Mouse (Mus musculus) kidney, embryonic 16.5 days (tissue): Measurements from ENCODE around the gene Il18. TPM values are rescaled to one million over a fixed set of nuclear protein-coding genes. Genes with fewer than 3 reads are reported as not detected.

Source experiments
- ATAC-seq: fragments of 200-750 bp; cut with Nextera tagmentation; 2 replicates; pipeline ENCODE4 v1.8.0; 2017; ENCODE audit warnings: moderate TSS enrichment; ENCODE audit not compliant: low FRiP score, low TSS enrichment
- H3K27ac ChIP-seq: fragments of 300-500 bp; sonication (generic); 2 replicates; pipeline ENCODE4 v1.5.1; 2014; ENCODE audit warnings: low read length
- H3K27me3 ChIP-seq: fragments of 300-500 bp; sonication (generic); 2 replicates; pipeline ENCODE4 v1.6.1; 2014; ENCODE audit warnings: low read length, control low read depth, mixed read lengths; ENCODE audit not compliant: insufficient read depth
- H3K36me3 ChIP-seq: fragments of 300-500 bp; sonication (generic); 2 replicates; pipeline ENCODE4 v1.6.1; 2014; ENCODE audit warnings: low read length, control low read depth, mixed read lengths; ENCODE audit not compliant: insufficient read depth
- H3K4me1 ChIP-seq: fragments of 300-500 bp; sonication (generic); 2 replicates; pipeline ENCODE4 v1.6.1; 2014; ENCODE audit warnings: low read length, control low read depth, mixed read lengths; ENCODE audit not compliant: insufficient read depth
- H3K4me2 ChIP-seq: fragments of 300-500 bp; sonication (generic); replicated peaks from 2 replicates; pipeline ENCODE4 v1.6.1; 2014; ENCODE audit warnings: low read depth, low read length
- H3K4me3 ChIP-seq: fragments of 300-500 bp; sonication (generic); 2 replicates; pipeline ENCODE4 v1.5.1; 2014; ENCODE audit warnings: mild to moderate bottlenecking, low read length
- H3K9ac ChIP-seq: fragments of 300-500 bp; sonication (generic); replicated peaks from 2 replicates; pipeline ENCODE4 v1.6.1; 2014; ENCODE audit warnings: low read length
- H3K9me3 ChIP-seq: fragments of 300-500 bp; sonication (generic); 2 replicates; pipeline ENCODE4 v1.6.1; 2016; ENCODE audit warnings: low read length, control low read depth
- WGBS: fragments of 180-500 bp; shearing (Covaris S2); extraction: QIAGEN DNeasy Blood & Tissue Kit; methylation state at CpG from one replicate; pipeline ENCODE4 v1.1.7; 2014; 5-methylcytosine and 5-hydroxymethylcytosine counted together
- polyA plus RNA-seq: library from polyadenylated mRNA; unstranded; fragments of >200 nt; fragmentation: Nextera tagmentation; extraction: Ambion mirVana; gene quantifications from 2 replicates; pipeline ENCODE4 v1.2.1, GENCODE M21; 2015

Il18 gene
- polyA plus RNA-seq, 1 experiment from 2014 or later, result 2.9 TPM

- Histone ChIP-seq H3K36me3 (no peaks in the 10 kb centered on the region), H3K4me1 (no peaks in the 10 kb centered on the region), H3K4me3 (no peak overlapping the region), H3K9ac (no peak overlapping the region), H3K27ac (no peak overlapping the region), H3K4me2 (no peak overlapping the region), H3K27me3 (no peaks in the 10 kb centered on the region), H3K9me3 (no peaks in the 10 kb centered on the region)
- no peak for ATAC-seq
- WGBS, result 88% methylated on average over 2 of the region's 2 CpGs
Measured at GRCm38 (mm10) chr9:50567881-50568280, 13.3 kb downstream of the Il18 start.

- H3K27ac ChIP-seq, result no peak overlapping the region
- no peaks in the 10 kb centered on the region for H3K36me3 ChIP-seq
- H3K27me3 ChIP-seq, result no peaks in the 10 kb centered on the region
- no peak for ATAC-seq
- no peak overlapping the region for H3K4me3 ChIP-seq
- H3K9me3 ChIP-seq, result no peaks in the 10 kb centered on the region
- no peaks in the 10 kb centered on the region for H3K4me1 ChIP-seq
- no peak overlapping the region for H3K9ac ChIP-seq
- H3K4me2 ChIP-seq, result no peak overlapping the region
- 77% methylated on average over 10 of the region's 10 CpGs for WGBS
Measured at GRCm38 (mm10) chr9:50569599-50570525, 15.2 kb downstream of the Il18 start.

GRCm38 (mm10) chr9:50580370-50580769 lies 25.7 kb downstream of the Il18 start:
- Histone ChIP-seq H3K27me3 (no peaks in the 10 kb centered on the region), H3K27ac (no peak overlapping the region), H3K4me1 (no peaks in the 10 kb centered on the region), H3K9me3 (no peaks in the 10 kb centered on the region), H3K36me3 (no peaks in the 10 kb centered on the region), H3K4me3 (no peak overlapping the region), H3K9ac (no peak overlapping the region), H3K4me2 (no peak overlapping the region)
- WGBS, result 32% methylated on average over 4 of the region's 4 CpGs
- ATAC-seq, result no peak

GRCm38 (mm10) chr9:50585145-50585818 lies 30.7 kb downstream of the Il18 start:
- no peaks in the 10 kb centered on the region for H3K9me3 ChIP-seq
- H3K36me3 ChIP-seq, result no peaks in the 10 kb centered on the region
- no peak overlapping the region for H3K4me3 ChIP-seq
- no peak overlapping the region for H3K9ac ChIP-seq
- H3K27ac ChIP-seq, result no peak overlapping the region
- H3K4me2 ChIP-seq, result no peak overlapping the region
- WGBS, result 67% methylated on average over 6 of the region's 6 CpGs
- H3K4me1 ChIP-seq, result no peaks in the 10 kb centered on the region
- no peak for ATAC-seq
- H3K27me3 ChIP-seq, result no peaks in the 10 kb centered on the region

GRCm38 (mm10) chr9:50586955-50587354 lies 32.3 kb downstream of the Il18 start:
- Histone ChIP-seq H3K4me1 (no peaks in the 10 kb centered on the region), H3K4me3 (no peak overlapping the region), H3K27ac (no peak overlapping the region), H3K9ac (no peak overlapping the region), H3K9me3 (no peaks in the 10 kb centered on the region), H3K4me2 (no peak overlapping the region), H3K36me3 (no peaks in the 10 kb centered on the region), H3K27me3 (no peaks in the 10 kb centered on the region)
- no peak for ATAC-seq
- 74% methylated on average over 4 of the region's 4 CpGs for WGBS

- H3K27ac ChIP-seq, result no peak overlapping the region
- H3K9me3 ChIP-seq, result no peaks in the 10 kb centered on the region
- no peak overlapping the region for H3K4me2 ChIP-seq
- 0 out of 2 replicates have a peak, but pooled peaks cover 3% of the 10 kb centered on the region for H3K4me1 ChIP-seq
- peaks cover 10% of the 10 kb centered on the region; the same call in 1 of the 2 replicates for H3K36me3 ChIP-seq
- ATAC-seq, result no peak
- H3K9ac ChIP-seq, result no peak overlapping the region
- no peak overlapping the region for H3K4me3 ChIP-seq
- 74% methylated on average over 10 of the region's 10 CpGs for WGBS
- no peaks in the 10 kb centered on the region for H3K27me3 ChIP-seq
Measured at GRCm38 (mm10) chr9:50590856-50591518, 36.4 kb downstream of the Il18 start.

- H3K9me3 ChIP-seq, result no peaks in the 10 kb centered on the region
- H3K4me1 ChIP-seq, result 0 out of 2 replicates have a peak, but pooled peaks cover 3% of the 10 kb centered on the region
- no peak overlapping the region for H3K27ac ChIP-seq
- H3K36me3 ChIP-seq, result peaks cover 27% of the 10 kb centered on the region
- no peak overlapping the region for H3K4me3 ChIP-seq
- H3K4me2 ChIP-seq, result no peak overlapping the region
- H3K9ac ChIP-seq, result no peak overlapping the region
- H3K27me3 ChIP-seq, result no peaks in the 10 kb centered on the region
- ATAC-seq, result no peak
- 88% methylated on average over 9 of the region's 9 CpGs for WGBS
Measured at GRCm38 (mm10) chr9:50592955-50593354, 38.3 kb downstream of the Il18 start.

GRCm38 (mm10) chr9:50593544-50593943 lies 38.9 kb downstream of the Il18 start:
- Histone ChIP-seq H3K27ac (no peak overlapping the region), H3K9ac (no peak overlapping the region), H3K27me3 (no peaks in the 10 kb centered on the region), H3K4me2 (no peak overlapping the region), H3K9me3 (no peaks in the 10 kb centered on the region), H3K4me3 (no peak overlapping the region), H3K36me3 (peaks cover 33% of the 10 kb centered on the region), H3K4me1 (0 out of 2 replicates have a peak, but pooled peaks cover 3% of the 10 kb centered on the region)
- ATAC-seq, result no peak
- WGBS, result 84% methylated on average over 3 of the region's 3 CpGs

- H3K4me2 ChIP-seq, result no peak overlapping the region
- no peak overlapping the region for H3K9ac ChIP-seq
- H3K9me3 ChIP-seq, result no peaks in the 10 kb centered on the region
- 0 out of 2 replicates have a peak, but pooled peaks cover 3% of the 10 kb centered on the region for H3K4me1 ChIP-seq
- peak; percentile 69; the same call in 1 of the 2 replicates for ATAC-seq
- peaks cover 44% of the 10 kb centered on the region for H3K36me3 ChIP-seq
- WGBS, result 71% methylated on average over 12 of the region's 12 CpGs
- no peaks in the 10 kb centered on the region for H3K27me3 ChIP-seq
- peak overlapping the region; percentile 59 for H3K27ac ChIP-seq
- H3K4me3 ChIP-seq, result no peak overlapping the region
Measured at GRCm38 (mm10) chr9:50594794-50595417, 40.3 kb downstream of the Il18 start.
